Mouse (Mus musculus) erythroblast, adult 5-6 weeks (primary cell): ENCODE results near the gene Lamb1. TPM values are rescaled to one million over a fixed set of nuclear protein-coding genes. Genes with fewer than 3 reads are reported as not detected.

ENCODE experiments used
- ATAC-seq: replicated peaks from 2 replicates; pipeline ENCODE4 v1.8.0; 2016; ENCODE audit warnings: moderate number of reproducible peaks, mild to moderate bottlenecking, moderate TSS enrichment, inconsistent platforms; ENCODE audit not compliant: poor library complexity, low FRiP score, severe bottlenecking
- total RNA-seq, 2 experiments: library from RNA; stranded (forward) in 1 of 2; stranded (reverse) in 1 of 2; fragments of 150-400 nt in 1 of 2; fragments of 200-764, 138-1000 nt in 1 of 2; gene quantifications; 2 replicates each; pipeline versions ENCODE4 v1.2.3 to v1.2.4; 2015 to 2017; ENCODE audit warnings: low replicate concordance in 2 of 2

The Lamb1 gene
- total RNA-seq, 2 experiments from 2014 or later = 0.68 TPM; not detected in 1

DNA sequence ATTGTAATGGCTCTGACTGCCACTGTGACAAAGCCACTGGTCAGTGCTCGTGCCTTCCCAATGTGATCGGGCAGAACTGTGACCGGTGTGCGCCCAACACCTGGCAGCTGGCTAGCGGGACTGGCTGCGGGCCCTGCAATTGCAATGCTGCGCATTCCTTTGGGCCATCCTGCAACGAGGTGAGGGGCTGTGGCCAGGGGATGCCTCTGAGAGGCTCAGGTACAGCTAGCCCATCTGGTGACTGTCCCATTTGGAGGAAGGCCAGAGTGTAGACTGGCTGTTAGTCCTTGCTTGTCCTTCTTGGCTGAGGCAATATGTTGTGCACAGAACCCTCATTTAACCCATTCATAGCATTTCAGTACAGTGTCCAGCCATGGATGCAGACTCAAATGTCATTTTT lies 42.0 kb downstream of the Lamb1 start:
- no peak for ATAC-seq

DNA sequence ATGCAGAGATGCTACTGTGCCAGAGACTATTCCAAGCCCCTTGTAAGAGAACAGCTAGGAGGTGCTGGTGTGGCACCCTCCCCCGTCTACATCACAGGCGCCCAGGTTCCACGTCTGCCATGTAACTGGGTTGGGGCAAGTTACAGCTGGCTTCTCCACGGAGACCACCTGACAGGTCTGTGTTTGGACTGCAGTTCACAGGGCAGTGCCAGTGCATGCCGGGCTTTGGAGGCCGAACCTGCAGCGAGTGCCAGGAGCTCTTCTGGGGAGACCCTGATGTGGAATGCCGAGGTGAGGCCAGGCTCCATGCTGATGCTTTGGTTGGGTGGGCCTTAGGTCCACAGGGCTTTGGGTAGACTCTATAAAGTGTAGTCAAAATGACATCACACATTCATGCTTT lies 42.7 kb downstream of the Lamb1 start:
- no peak for ATAC-seq

DNA sequence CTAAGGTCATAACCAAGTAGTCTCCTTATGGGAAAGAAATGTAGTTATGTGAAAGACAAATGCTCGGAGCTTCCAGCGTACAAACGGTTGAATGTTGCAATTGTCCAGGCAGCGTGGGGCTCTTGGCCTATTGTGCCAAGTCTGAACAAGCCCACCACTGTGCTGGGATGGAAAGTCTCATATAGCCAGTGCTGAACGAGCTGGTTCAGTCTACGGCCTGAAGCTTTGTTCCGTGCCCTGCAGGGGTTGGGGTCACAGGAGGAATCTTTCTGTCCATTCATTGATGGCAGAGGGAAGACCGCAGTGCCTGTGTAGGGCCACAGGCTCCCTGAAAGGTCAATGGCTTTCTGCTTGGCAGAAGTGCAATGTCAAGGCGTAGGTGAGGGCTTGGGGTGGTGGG lies 45.7 kb downstream of the Lamb1 start:
- ATAC-seq = no peak

DNA sequence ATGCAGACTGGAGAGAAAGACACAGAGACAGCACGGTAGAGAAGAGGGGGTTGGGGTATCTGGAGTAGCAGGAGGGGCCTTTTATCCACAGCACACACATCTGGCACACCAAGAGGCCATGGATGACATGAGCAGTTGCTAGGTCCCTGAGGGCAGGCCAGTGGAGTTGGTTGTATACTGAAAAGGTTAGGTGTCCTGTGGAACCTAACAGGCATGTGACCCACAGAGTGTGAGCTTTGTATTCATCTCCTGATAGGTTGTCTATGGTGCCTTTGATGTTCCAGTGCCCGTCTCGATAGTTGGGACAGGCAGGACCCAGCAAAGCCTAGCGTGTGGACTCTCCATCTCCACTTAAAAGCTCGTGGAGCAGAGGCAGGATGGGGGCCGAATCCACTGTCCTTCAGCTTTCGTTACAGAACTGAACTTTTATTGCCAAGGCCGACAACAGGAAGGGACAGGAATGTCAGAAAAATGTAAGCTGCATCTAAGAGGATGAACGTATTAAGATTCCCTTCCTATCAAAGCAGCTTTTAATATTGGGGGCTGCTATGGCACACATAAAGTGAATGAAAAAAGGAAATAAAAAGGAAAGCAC lies 46.7 kb downstream of the Lamb1 start:
- no peak for ATAC-seq

DNA sequence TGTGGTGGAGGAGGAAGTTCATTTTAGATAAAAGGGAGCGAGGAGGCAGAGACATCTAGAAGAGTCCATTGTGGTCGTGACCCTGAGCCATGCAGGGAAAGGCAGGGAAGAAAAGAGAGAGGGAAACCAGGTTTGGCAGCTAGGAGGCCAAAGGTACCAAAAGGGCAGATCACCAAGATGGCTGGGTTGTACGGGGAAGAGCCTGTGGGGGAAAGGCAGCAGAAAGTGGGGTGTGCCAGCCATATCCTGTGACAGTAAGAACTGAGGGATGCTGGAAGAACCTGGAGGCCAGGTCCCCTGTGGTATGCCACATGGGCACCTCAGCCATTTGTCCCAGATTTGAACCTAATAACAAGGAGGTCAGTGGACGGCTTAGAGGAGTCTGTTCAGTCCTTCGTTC lies 47.2 kb downstream of the Lamb1 start:
- ATAC-seq = no peak

DNA sequence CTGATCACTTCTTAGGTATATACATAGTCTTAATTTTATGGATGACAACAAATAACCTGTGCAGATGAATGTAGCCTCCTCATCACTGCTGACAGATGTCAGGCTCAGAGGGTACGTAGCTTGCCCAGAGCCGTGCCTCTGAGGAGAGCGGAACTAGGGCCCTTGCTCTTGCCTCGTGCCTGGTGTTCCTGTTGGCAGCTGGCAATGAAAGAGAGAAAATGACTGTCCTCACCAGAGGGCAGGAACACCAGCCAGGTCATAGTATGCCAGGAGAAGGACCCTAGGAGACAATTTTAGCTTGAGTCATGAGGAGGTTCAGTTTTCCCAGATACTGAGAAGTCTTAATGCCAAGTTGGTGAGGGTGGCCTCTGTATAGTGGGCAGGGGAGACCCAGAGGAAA lies 48.1 kb downstream of the Lamb1 start:
- no peak for ATAC-seq

DNA sequence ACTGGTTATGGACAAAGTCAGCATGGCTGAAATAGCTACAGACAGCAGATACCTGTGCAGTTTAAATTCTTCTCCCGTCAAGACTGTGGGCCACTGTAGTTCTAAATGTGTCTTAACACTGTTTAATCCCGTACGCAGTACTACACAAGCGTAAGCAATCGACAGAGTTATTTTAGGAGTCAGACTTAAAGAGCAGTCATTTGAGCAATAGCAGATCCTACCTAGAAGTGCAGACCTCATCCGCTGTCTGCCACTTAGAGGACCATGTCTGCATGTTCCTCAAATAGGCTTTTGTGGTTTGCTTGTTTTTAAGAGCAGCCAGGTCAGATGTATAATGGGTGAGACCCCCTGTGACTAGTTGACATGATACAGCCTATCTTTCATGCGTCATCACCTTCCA lies 49.3 kb downstream of the Lamb1 start:
- ATAC-seq = no peak

DNA sequence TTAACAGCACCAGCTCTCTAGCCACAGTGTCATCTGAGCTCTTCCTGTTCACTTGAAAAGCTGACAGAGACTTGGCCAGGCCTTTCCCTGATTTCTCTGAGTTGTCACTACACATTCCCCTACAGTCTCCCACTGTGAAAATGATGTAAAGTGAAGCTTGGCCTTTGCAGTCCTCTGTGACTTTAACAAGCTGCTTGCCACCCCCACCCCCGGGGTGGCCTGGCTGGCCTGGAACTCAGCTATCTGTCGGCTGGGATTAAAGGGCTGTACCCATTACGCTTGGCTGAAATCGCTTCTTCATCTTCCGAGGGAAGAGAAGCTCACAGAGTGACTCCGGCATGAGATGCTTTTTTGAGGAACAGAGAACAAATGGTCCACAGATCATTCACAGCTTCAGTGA lies 50.9 kb downstream of the Lamb1 start:
- ATAC-seq = no peak

DNA sequence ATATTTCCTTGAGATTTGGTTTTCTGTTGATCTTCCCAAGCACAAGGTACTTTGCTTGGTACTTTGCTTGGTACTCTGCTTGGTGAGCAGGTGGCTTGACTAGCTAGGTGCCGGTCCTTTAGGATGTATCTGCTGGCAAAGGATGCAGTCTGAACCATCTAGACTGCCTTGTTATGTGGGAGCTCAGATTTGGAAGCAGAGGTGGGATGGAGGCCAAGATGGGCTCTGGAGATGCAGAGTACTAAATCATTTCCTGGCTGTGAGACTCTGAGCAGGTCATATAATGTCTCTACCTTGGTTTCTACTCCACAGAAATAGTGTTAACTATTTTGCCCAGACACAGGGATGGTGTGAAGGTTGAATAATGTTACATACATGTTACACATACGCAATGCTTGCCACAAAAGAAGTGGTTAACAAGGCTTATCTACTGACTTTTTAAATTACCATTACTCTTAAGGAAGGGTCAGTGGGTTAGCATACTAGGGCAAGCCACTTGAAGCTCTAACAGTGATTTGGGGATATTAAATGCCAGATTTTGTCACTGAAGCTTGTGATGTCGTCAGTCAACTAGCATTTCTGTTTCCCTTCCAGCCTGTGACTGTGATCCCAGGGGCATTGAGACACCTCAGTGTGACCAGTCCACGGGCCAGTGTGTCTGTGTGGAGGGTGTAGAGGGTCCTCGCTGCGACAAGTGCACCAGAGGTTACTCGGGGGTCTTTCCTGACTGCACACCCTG lies 52.8 kb downstream of the Lamb1 start:
- ATAC-seq = no peak

DNA sequence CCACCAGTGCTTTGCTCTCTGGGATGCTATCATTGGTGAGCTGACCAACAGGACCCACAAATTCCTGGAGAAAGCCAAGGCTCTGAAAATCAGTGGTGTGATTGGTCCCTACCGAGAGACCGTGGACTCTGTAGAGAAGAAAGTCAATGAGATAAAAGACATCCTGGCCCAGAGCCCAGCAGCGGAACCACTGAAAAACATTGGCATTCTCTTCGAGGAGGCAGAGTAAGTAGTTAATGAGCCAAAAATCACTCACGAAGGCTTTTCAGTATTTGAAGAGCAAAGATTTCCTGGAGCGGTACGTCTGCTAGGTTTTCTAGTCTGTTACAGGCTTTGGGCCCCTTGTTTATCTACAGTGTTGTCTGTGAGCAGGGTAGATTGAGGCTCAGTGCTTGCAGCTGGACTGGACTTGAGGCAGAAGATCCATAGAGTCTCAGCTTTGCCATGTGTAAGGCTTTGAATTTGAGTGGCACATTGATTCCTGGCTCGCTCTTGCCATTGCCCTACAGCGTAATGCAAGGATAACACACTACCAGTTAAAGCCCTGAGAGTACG lies 53.5 kb downstream of the Lamb1 start:
- no peak for ATAC-seq

DNA sequence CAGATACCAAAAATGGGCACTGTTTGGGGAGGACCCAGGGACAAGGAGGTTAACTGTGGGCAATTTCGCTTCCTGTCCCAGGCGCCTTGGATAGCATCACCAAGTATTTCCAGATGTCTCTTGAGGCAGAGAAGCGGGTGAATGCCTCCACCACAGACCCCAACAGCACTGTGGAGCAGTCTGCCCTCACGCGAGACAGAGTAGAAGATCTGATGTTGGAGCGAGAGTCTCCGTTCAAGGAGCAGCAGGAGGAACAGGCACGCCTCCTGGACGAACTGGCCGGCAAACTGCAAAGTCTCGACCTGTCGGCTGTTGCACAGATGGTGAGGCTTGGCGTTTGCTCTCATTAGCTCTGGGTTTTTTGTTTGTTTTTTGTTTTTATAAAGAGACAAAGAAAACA lies 55.8 kb downstream of the Lamb1 start:
- ATAC-seq = no peak

DNA sequence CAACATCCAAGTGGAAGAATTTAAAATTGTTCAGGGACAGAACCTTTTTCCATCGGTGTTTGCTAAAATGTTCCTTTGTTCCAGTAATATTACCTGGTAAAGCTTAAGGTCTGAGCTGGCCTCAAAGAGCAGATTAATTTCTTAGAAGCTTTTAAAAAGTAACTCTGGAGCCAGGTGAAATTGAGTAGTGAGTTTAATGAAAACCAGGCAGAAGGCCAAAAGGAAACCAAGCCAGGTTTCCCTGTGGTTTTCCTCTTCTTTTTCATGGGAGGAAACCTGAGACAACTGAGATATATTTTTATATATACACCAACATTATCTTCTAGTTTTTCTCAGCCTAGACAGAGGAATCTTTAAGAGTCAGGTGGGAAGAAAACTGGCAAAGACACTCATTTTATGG lies 56.5 kb downstream of the Lamb1 start:
- no peak for ATAC-seq

DNA sequence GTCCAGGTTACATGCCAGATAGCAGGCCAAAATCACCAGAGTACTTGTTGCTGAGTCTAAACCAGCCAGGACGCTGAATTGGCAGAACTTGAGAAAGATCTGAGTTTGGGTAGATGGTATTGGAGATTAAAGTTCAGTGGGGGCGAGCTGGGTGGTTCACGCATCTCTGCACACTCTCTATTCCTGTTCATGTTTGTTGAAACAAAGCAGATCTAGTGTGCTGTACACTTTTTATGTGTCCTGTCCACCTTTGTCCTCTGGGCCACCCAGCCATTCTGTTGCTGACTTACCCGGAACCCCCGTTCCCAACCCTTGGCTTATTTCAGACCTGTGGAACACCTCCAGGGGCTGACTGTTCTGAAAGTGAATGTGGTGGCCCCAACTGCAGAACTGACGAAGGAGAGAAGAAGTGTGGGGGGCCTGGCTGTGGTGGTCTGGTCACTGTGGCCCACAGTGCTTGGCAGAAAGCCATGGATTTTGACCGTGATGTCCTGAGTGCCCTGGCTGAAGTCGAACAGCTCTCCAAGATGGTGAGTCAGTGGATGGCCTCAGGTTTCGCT lies 58.2 kb downstream of the Lamb1 start:
- ATAC-seq = no peak

DNA sequence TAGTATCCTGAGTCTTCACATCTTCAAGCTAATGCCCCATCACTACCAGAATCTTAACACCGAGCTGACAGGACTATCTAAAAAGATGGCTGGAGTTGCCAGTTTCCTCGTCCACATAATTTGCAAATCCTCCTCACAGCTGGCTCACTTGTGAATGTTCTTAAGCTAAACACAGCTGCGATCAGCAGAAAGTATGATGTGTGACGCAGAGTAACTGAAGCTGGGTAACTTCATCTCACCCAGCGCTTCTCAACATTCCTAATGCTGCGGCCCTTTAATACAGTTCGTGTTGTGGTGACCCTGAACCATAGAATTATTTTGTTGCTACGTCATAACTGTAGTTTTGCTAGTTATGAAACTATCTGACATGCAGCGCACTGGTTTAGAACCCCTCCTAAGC lies 62.1 kb downstream of the Lamb1 start:
- no peak for ATAC-seq

DNA sequence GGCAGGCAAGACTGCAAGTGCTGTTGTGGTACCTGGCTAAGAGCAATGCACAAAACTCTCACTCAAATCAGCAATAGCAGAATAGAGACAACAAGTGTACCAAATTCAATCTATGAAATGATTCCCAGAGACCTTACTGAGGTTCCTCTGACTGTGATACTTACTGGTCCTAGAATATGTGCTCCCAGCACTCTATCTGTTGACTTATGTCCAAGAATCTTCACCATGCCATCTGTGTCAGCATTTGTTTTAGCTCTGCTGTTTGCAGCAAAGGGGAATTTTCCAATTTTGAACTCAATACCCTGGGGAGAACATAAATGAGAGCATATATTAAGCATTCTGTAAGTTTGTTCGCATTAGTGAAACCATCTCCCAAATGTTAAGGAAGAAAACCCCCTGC lies 68.2 kb downstream of the Lamb1 start:
- no peak for ATAC-seq

DNA sequence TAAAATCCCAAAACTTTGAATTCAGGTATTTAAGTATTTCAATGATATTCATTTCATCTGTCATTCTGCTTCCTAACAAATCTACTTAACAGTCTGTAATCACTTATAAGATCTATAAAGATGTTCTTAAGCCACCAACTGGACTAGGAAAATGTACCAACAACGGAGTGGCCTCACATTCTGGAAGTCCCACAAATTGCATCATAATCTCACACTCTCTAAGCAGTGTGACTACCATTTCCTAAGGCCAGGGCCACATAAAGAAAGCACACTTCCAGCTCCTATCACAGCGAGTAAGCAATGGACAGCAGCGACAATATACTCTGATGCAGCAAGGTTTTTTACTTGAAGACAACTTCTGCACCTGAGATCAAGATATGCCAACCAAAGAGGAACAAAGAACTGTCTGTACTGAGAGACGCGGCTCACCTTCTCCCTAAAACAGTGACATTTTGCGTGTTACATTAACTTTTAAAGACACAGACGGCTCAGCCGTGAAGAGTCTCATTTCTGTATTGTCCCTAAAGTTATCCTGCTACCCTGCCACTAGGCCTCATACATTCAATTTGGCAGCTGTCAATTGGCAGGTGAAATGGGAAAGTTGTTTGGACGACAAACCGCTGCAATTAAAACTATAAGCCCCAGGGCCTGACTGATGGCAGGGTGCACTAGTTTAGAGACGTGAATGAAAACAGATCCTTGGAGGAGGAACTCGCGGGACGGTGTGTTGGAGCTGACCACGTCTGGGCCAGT lies 85.3 kb downstream of the Lamb1 start:
- ATAC-seq = no peak

DNA sequence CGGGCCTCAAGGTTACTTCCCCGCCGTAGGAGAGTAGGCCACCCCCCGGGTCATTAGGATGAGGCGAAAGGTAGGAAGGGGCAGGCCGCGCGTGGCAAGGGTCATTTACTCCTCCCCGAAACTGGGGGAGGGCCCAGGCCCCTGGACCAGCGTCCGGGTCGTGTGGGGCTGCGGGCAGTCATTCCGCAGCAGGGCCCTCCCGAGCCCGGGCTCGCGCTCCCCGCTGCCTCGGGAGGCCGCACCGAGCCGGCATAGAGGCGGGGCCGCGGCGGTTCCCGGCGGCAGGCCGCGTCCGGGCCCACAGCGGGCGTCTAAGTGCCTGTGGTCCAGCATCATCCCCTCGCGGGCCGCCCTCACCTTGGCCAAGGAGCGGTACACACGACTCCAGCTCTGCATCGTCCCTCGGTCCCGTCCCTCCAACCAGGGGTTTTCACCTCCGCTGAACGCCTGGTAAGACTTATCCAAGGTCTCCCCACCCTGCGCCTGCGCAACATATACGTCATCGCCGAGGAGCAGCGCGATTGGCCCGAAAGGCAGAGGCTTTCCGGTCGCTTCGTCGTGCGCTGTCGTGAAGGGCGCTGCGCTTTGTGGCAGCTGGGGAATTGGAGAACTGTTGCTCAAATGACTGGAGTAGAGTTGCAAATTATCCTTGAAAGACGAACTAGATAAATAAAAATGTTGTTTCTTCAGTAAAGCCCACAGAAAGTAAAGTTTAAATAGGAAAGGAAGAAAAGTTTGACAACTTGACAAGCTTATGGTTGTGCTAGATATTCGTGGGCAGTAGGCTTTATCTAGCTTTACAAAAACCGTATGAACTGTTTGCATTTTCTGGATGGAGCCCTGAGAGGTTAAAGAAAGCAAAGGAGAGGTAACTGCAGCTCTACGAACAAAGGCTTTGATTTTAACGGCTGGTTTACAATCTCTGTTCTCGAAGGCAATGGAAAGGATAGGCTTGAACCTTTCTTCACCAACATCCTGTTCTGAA lies 86.2 kb downstream of the Lamb1 start, which contains the start of gene Dld:
Gene Dld (minus strand): TSS at position 510 of the 985 bp plus-strand sequence.
- peak; percentile 99 for ATAC-seq

DNA sequence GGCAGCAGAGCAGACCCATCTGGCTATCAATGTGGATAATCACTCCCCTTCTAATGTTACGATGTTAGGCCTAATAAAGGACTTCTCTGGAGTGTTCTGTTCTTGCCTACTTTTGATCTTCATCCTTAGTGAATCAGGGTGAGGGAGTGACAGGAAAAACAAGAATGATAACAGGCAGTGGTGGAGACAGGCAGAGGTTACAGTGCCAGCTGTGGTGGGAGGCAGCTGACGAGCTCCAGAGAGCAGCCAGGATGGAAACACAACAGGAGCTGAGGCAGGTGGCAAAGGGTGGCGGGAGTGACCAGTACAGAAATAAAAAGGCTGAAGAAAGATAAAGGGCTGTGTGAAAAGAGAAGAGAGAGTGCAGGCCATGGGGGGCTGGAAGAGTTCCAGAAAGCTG lies 101.4 kb downstream of the Lamb1 start:
- ATAC-seq = no peak

DNA sequence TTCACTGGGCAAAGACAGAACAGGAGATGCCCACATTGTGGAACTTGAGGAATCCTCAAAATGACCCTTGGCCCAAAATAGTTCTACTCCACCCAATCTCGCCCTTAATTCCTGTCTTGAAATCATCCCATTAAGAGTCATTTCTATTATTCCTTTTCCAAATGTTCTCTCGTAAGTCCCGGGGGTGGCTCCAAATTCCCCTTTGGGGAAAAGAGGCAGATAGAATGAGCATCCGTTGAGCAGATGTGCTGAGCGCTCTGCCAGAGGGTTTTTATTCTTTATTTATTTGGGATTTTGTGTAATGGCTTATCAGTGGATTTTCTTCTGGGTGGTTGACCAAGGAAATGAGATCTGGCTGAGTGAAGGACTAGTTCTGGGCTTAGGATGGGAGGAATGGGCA lies 102.7 kb downstream of the Lamb1 start:
- ATAC-seq = no peak
